Mouse (Mus musculus): ENCODE data around the gene Slc2a12.

DNA sequence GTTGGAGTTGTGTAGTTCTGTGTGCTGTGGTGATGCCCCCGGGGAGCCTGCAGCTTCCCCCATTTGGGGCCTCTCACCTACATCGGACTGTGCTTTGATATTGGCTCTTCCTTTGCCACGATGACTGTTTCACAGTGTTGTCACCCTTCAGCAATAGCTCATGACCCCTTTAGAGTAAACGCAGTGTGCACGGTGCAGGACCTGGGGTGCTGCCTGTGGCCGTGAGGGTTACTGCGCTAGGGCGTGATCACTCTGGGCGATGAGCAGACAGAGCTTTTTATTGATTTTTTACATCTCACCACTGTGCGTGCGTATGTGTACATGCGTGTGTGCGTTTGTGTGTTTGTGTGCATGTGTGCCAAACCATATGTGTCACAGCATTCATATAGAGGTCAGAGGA lies 23.7 kb downstream of the Slc2a12 start:
- TF ChIP-seq CHD1 (IDR thresholded peaks at IDR 0.05; ENCODE audit: low read depth, low read length) (no peak), CTCF (IDR thresholded peaks at IDR 0.05 in 2 of 3, conservative IDR thresholded peaks at IDR 0.05 in 1 of 3; ENCODE audit: control insufficient read depth in 1 of 3, insufficient read depth in 1 of 3, low read depth in 2 of 3, low read length in 3 of 3, poor library complexity in 1 of 3, severe bottlenecking in 1 of 3) (no peak), ZKSCAN1 (IDR thresholded peaks at IDR 0.05; ENCODE audit: low read depth, low read length) (no peak)

Data from MEL (cell line).